Mouse (Mus musculus) urinary bladder, postnatal 10 days (tissue): ENCODE data around the gene Eapp.

Experiments
- DNase-seq: peaks from one replicate; pipeline ENCODE4 v3.0.0; 2022; ENCODE audit warnings: low spot score

The Eapp gene

DNA sequence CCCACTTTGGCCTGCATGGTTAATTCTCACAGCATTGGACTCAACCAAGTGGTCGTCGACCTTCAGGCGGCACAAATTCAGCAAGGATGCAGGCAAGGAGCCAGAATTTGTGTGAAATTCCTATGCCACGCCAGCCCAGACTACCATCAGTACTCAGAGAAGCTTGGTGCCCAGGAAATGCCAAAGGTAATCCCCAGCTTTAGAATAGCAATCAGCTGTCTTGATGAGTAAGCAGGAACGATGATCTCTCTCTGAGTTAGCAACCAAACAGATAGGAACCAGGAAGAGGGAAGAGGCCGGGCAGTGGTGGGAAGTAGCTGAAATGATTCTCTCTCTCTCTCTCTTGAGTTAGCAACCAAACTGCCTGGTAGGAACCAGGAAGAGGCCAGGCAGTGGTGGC, 55.4 kb downstream of the Eapp start:
- no peak for DNase-seq

GRCm38 (mm10) chr12:54637033-54637432, 58.7 kb downstream of the Eapp start:
- no peak for DNase-seq

- no peak for DNase-seq
These were observed 63.6 kb downstream of the Eapp start for GRCm38 (mm10) chr12:54632141-54632540.

GRCm38 (mm10) chr12:54621942-54622341, 73.8 kb downstream of the Eapp start:
- no peak for DNase-seq
